Mouse (Mus musculus) E14TG2a.4 (cell line): ENCODE data around the gene Zfp428.

Source experiments
- CTCF ChIP-seq: conservative IDR thresholded peaks from 2 replicates; pipeline ENCODE4 v1.5.1; 2014; ENCODE audit warnings: low read length
- NANOG ChIP-seq: IDR thresholded peaks from 2 replicates; pipeline ENCODE4 v1.6.1; 2014; ENCODE audit warnings: borderline replicate concordance, low read length, mixed read lengths
- POU5F1 ChIP-seq: IDR thresholded peaks from 2 replicates; pipeline ENCODE4 v1.6.1; 2014; ENCODE audit warnings: low read length, borderline replicate concordance

- TF ChIP-seq CTCF = no peak
- no peak for TF ChIP-seq NANOG
- no peak for TF ChIP-seq POU5F1
These were observed 26.5 kb upstream of the Zfp428 start for GRCm38 (mm10) chr7:24480121-24480941.
